Mouse (Mus musculus): ENCODE measurements around the gene Pif1. TPM values are rescaled to one million over a fixed set of nuclear protein-coding genes. Genes with fewer than 3 reads are reported as not detected.

Gene Pif1
- polyA plus RNA-seq, 1 experiment from 2014 or later, result 16.1 TPM

GRCm38 (mm10) chr9:65572837-65573236, 14.1 kb upstream of the Pif1 start:
- Histone ChIP-seq H3K9me3 (ENCODE audit: control insufficient read depth, low read length) (no peaks in the 10 kb centered on the region), H3K9ac (ENCODE audit: low read length) (no peak overlapping the region), H3K4me2 (ENCODE audit: low read depth, low read length) (no peak overlapping the region), H3K4me1 (replicated peaks; ENCODE audit: control insufficient read depth, insufficient read depth, low read length) (peaks cover 38% of the 10 kb centered on the region), H3K4me3 (ENCODE audit: low read length) (no peak overlapping the region), H3K27me3 (ENCODE audit: control insufficient read depth, insufficient read depth, low read depth, low read length) (no peaks in the 10 kb centered on the region), H3K27ac (ENCODE audit: low read length) (peak overlapping the region; percentile 15), H3K36me3 (ENCODE audit: control insufficient read depth, insufficient read depth, low read length) (peaks cover 8% of the 10 kb centered on the region; the same call in 1 of the 2 replicates)
- WGBS, result 53% methylated on average over 6 of the region's 6 CpGs
- ATAC-seq (ENCODE audit: low read depth), result peak; percentile 52; the same call in 1 of the 2 replicates

- no peaks in the 10 kb centered on the region for H3K9me3 ChIP-seq (ENCODE audit: control insufficient read depth, low read length)
- H3K27me3 ChIP-seq (ENCODE audit: control insufficient read depth, insufficient read depth, low read depth, low read length), result no peaks in the 10 kb centered on the region
- H3K4me1 ChIP-seq (replicated peaks; ENCODE audit: control insufficient read depth, insufficient read depth, low read length), result peaks cover 45% of the 10 kb centered on the region
- H3K4me2 ChIP-seq (ENCODE audit: low read depth, low read length), result no peak overlapping the region
- peak overlapping the region; percentile 66 for H3K27ac ChIP-seq (ENCODE audit: low read length)
- ATAC-seq (ENCODE audit: low read depth), result no peak
- peak overlapping the region; percentile 23; the same call in 1 of the 2 replicates for H3K9ac ChIP-seq (ENCODE audit: low read length)
- peaks cover 8% of the 10 kb centered on the region; the same call in 1 of the 2 replicates for H3K36me3 ChIP-seq (ENCODE audit: control insufficient read depth, insufficient read depth, low read length)
- no peak overlapping the region for H3K4me3 ChIP-seq (ENCODE audit: low read length)
- 79% methylated on average over 11 of the region's 11 CpGs for WGBS
These were observed 12.2 kb upstream of the Pif1 start for GRCm38 (mm10) chr9:65574513-65575392.

GRCm38 (mm10) chr9:65575393-65576196, 11.4 kb upstream of the Pif1 start:
- Histone ChIP-seq H3K27me3 (ENCODE audit: control insufficient read depth, insufficient read depth, low read depth, low read length) (no peaks in the 10 kb centered on the region), H3K9me3 (ENCODE audit: control insufficient read depth, low read length) (no peaks in the 10 kb centered on the region), H3K4me2 (ENCODE audit: low read depth, low read length) (no peak overlapping the region), H3K27ac (ENCODE audit: low read length) (peak overlapping the region; percentile 66), H3K9ac (ENCODE audit: low read length) (peak overlapping the region; percentile 23; the same call in 1 of the 2 replicates), H3K36me3 (ENCODE audit: control insufficient read depth, insufficient read depth, low read length) (peaks cover 8% of the 10 kb centered on the region; the same call in 1 of the 2 replicates), H3K4me3 (ENCODE audit: low read length) (no peak overlapping the region), H3K4me1 (replicated peaks; ENCODE audit: control insufficient read depth, insufficient read depth, low read length) (peaks cover 43% of the 10 kb centered on the region)
- WGBS, result 56% methylated on average over 8 of the region's 8 CpGs
- ATAC-seq (ENCODE audit: low read depth), result no peak

DNA sequence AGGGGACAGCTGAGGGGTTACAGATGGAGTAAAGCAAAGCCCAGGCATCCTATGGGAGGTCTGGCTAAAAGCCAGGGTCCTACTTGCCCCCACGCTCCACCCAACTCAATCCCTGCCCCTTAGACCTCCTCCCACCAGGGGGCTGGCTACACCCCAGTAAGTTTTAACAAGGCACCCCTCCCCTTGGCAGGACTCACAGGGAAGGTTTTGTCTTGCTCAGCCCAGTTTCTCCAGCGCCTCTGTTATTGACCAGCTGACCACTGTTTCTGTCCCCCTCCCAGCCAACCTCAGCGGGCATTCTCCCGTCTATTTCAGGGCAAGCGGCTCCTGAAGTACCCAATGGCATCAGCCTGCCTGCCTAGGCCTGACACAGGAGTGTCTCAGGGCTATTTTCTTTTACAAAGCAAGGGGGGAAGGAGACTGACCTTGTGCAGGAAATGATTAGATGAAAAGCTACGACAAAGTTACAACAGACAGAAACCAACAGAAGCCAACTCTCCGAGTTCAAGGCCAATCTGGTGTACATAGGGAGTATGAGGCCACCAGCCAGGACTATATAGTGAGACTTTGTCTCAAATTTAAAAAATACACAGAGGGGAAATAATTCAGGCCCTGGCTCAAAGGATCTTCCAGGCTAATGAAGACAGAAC, 10.0 kb upstream of the Pif1 start:
- Histone ChIP-seq H3K9ac (ENCODE audit: low read length) (no peak overlapping the region; the same call in 1 of the 2 replicates), H3K4me3 (ENCODE audit: low read length) (no peak overlapping the region), H3K4me2 (ENCODE audit: low read depth, low read length) (peak overlapping the region; percentile 29), H3K4me1 (replicated peaks; ENCODE audit: control insufficient read depth, insufficient read depth, low read length) (peaks cover 43% of the 10 kb centered on the region), H3K27ac (ENCODE audit: low read length) (peak overlapping the region; percentile 56), H3K27me3 (ENCODE audit: control insufficient read depth, insufficient read depth, low read depth, low read length) (no peaks in the 10 kb centered on the region), H3K9me3 (ENCODE audit: control insufficient read depth, low read length) (no peaks in the 10 kb centered on the region), H3K36me3 (ENCODE audit: control insufficient read depth, insufficient read depth, low read length) (peaks cover 2% of the 10 kb centered on the region; the same call in 1 of the 2 replicates)
- 0 out of 2 replicates have a peak, but pooled peaks have one; percentile 1 for ATAC-seq (ENCODE audit: low read depth)
- 36% methylated on average over 7 of the region's 7 CpGs for WGBS

- Histone ChIP-seq H3K4me1 (replicated peaks; ENCODE audit: control insufficient read depth, insufficient read depth, low read length) (peaks cover 40% of the 10 kb centered on the region), H3K36me3 (ENCODE audit: control insufficient read depth, insufficient read depth, low read length) (no peaks in the 10 kb centered on the region), H3K9me3 (ENCODE audit: control insufficient read depth, low read length) (no peaks in the 10 kb centered on the region), H3K4me2 (ENCODE audit: low read depth, low read length) (peak overlapping the region; percentile 59), H3K27ac (ENCODE audit: low read length) (peak overlapping the region; percentile 56), H3K4me3 (ENCODE audit: low read length) (peak overlapping the region; percentile 61; the same call in 1 of the 2 replicates), H3K9ac (ENCODE audit: low read length) (no peak overlapping the region), H3K27me3 (ENCODE audit: control insufficient read depth, insufficient read depth, low read depth, low read length) (no peaks in the 10 kb centered on the region)
- ATAC-seq (ENCODE audit: low read depth), result no peak
- 91% methylated on average over 4 of the region's 4 CpGs for WGBS
These were observed 9.3 kb upstream of the Pif1 start for GRCm38 (mm10) chr9:65577511-65578196.

DNA sequence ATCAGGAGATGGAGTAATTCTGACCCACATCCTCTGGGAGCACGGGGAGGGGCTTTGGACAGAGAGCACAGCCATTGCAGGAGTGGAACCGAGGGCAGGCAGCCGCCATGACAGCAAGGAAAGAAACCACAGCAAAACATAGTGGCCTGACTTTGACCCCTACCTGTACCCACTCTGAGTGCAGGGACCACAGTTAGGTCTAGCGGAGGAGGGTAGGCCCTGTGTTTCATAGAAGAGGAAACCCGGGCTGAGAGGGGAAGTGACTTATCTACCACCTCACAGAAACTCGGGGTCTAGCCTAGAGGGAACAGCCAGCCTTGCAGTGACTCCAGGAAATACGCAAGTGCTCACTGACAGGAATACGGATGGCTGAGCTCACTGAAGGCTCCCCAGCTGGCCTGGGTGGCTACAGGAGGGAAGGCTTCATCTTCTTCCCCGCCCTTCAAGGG, 8.1 kb upstream of the Pif1 start:
- peak overlapping the region; percentile 67 for H3K9ac ChIP-seq (ENCODE audit: low read length)
- H3K4me3 ChIP-seq (ENCODE audit: low read length), result peak overlapping the region; percentile 61
- peak overlapping the region; percentile 59 for H3K4me2 ChIP-seq (ENCODE audit: low read depth, low read length)
- WGBS, result 26% methylated on average over 9 of the region's 9 CpGs
- no peak for ATAC-seq (ENCODE audit: low read depth)
- H3K9me3 ChIP-seq (ENCODE audit: control insufficient read depth, low read length), result no peaks in the 10 kb centered on the region
- H3K27me3 ChIP-seq (ENCODE audit: control insufficient read depth, insufficient read depth, low read depth, low read length), result no peaks in the 10 kb centered on the region
- peaks cover 36% of the 10 kb centered on the region for H3K4me1 ChIP-seq (replicated peaks; ENCODE audit: control insufficient read depth, insufficient read depth, low read length)
- peak overlapping the region; percentile 73 for H3K27ac ChIP-seq (ENCODE audit: low read length)
- no peaks in the 10 kb centered on the region for H3K36me3 ChIP-seq (ENCODE audit: control insufficient read depth, insufficient read depth, low read length)

- peak; percentile 94 for ATAC-seq (ENCODE audit: low read depth)
- Histone ChIP-seq H3K9me3 (ENCODE audit: control insufficient read depth, low read length) (no peaks in the 10 kb centered on the region), H3K4me2 (ENCODE audit: low read depth, low read length) (peak within 1 kb of the TSS; percentile 64), H3K36me3 (ENCODE audit: control insufficient read depth, insufficient read depth, low read length) (no peaks in the 10 kb centered on the region), H3K27me3 (ENCODE audit: control insufficient read depth, insufficient read depth, low read depth, low read length) (no peaks in the 10 kb centered on the region), H3K4me3 (ENCODE audit: low read length) (peak within 1 kb of the TSS; percentile 61), H3K4me1 (replicated peaks; ENCODE audit: control insufficient read depth, insufficient read depth, low read length) (peaks cover 32% of the 10 kb centered on the region), H3K27ac (ENCODE audit: low read length) (peak within 1 kb of the TSS; percentile 81), H3K9ac (ENCODE audit: low read length) (peak within 1 kb of the TSS; percentile 67)
- WGBS, result under 1% methylated on average over 35 of the region's 45 CpGs
These were observed 7.1 kb upstream of the Pif1 start, which contains the start of gene Plekho2 for GRCm38 (mm10) chr9:65579781-65580371. TSS of gene Plekho2 (minus strand) at chr9:65580040.
